Mouse (Mus musculus) erythroblast, embryonic 14.5 days (primary cell): Measurements from ENCODE around the gene Plxna1. TPM values are rescaled to one million over a fixed set of nuclear protein-coding genes. Genes with fewer than 3 reads are reported as not detected.
A peak's percentile ranks its signal among the peaks of the same experiment; 100 is the strongest.

Experiments
- H3K27me3 ChIP-seq: 2 replicates; pipeline ENCODE4 v1.6.1; 2012; ENCODE audit warnings: inconsistent platforms; ENCODE audit not compliant: control insufficient read depth
- H3K36me3 ChIP-seq: 2 replicates; pipeline ENCODE4 v1.6.1; 2012; ENCODE audit warnings: mild to moderate bottlenecking, inconsistent platforms; ENCODE audit not compliant: control insufficient read depth
- H3K4me1 ChIP-seq: 2 replicates; pipeline ENCODE4 v1.6.1; 2012; ENCODE audit warnings: inconsistent platforms; ENCODE audit not compliant: control insufficient read depth
- H3K4me3 ChIP-seq: replicated peaks from 2 replicates; pipeline ENCODE3; 2012; ENCODE audit warnings: moderate library complexity, mild to moderate bottlenecking, inconsistent platforms
- H3K9me3 ChIP-seq: 2 replicates; pipeline ENCODE4 v1.6.1; 2012; ENCODE audit warnings: low read length, inconsistent platforms, mixed read lengths; ENCODE audit not compliant: control insufficient read depth
- GATA1 ChIP-seq: IDR thresholded peaks from 2 replicates; pipeline ENCODE4 v1.6.1; 2012; ENCODE audit warnings: low read length, inconsistent platforms, mixed read lengths
- TAL1 ChIP-seq: IDR thresholded peaks from 3 replicates; pipeline ENCODE4 v1.6.1; 2012; ENCODE audit warnings: low read length, inconsistent platforms, mixed read lengths
- polyA plus RNA-seq: library from polyadenylated mRNA; stranded (reverse); fragments of >175 nt; gene quantifications from 2 replicates; pipeline ENCODE4 v1.2.3, GENCODE M21; 2012

The Plxna1 gene
- polyA plus RNA-seq, 1 experiment, result 0.04 TPM

DNA sequence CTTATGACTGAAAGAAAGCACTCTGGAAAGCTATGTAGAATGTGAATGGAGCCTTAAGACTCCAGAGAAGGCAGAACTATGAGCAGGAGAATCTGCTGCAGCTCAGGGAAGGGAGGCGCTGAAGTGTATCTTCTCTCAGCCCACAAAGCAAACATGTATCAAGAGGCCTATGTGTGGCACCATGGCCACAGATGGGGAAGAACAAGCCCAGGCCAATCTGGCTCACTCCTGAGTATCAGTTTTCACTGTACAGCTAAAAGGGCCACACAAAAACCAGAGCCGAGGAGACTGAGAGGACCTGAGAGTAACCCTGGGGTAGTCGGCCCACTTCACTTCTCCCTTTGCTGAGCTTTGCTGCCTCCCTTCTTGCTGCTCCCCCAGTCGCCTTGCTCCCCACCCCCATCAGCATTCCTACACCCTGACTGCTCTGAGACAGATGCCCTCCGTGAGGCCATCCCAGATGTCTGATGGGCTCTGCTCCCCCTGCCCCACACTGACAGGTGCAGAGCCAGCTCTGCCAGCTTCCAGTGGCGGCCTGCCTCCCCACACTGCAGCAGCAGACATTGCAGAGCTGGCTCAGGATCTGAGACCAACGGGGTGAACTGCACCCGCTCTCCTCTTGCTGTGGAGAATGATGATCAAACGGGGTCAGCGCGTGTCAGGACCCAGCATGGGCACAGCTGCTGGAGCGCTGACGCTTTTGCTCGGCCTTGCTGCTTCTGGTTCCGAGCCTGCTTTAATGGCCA is 34.5 kb downstream of the Plxna1 start:
- Histone ChIP-seq H3K36me3 (peaks cover 64% of the 10 kb centered on the region), H3K9me3 (no peaks in the 10 kb centered on the region)

DNA sequence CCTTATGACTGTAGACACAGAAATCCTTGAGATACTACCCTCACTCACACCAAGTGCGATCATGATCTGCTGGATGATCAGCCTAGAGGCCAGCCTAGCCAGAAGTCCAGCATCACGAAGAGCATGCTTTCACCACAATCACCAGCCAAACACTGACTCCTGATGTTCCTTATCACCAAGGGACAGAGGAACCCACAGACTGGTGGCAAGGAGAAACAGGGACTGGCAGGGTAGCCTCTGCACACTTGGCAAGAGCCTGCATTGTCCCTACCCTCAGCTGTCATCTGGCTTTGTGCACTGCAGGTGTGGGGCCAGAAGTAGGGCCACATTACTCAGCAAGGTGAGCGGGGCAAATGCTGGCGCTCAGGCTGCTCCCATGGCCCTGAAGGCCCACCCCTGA is 37.6 kb downstream of the Plxna1 start:
- TF ChIP-seq TAL1, result no peak
- H3K4me1 ChIP-seq, result peaks cover 7% of the 10 kb centered on the region
- H3K36me3 ChIP-seq, result peaks cover 58% of the 10 kb centered on the region
- H3K4me3 ChIP-seq, result no peak overlapping the region
- no peaks in the 10 kb centered on the region for H3K9me3 ChIP-seq
- no peaks in the 10 kb centered on the region for H3K27me3 ChIP-seq

More for the DNA sequence above, 34.5 kb downstream of the Plxna1 start:
- TF ChIP-seq GATA1, result no peak
- no peak for TF ChIP-seq TAL1
- peaks cover 7% of the 10 kb centered on the region for H3K4me1 ChIP-seq
- no peaks in the 10 kb centered on the region for H3K27me3 ChIP-seq
- no peak overlapping the region for H3K4me3 ChIP-seq

DNA sequence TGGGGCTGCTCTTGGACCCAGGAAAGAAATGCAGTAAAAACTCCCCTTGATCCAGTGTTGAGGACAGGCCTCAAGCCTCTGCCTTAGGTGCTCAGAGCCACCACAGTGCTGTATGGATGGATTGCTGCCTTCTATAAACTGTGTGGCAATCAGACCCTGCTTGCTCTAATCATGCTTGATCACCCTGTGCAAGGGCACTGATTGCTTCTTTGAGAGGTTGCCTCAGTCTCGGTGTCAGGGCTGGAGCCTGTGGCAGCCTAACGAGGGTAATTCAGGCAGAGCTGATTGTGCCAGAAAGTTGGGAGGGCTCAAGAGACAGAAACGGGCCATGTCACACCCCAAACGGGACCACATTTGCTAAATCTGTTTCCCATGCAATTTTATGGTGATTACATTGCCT is 47.2 kb downstream of the Plxna1 start:
- no peak overlapping the region for H3K4me3 ChIP-seq
- peaks cover 7% of the 10 kb centered on the region for H3K36me3 ChIP-seq
- H3K9me3 ChIP-seq, result no peaks in the 10 kb centered on the region
- TF ChIP-seq GATA1, result no peak
- no peak for TF ChIP-seq TAL1
- H3K27me3 ChIP-seq, result no peaks in the 10 kb centered on the region
- H3K4me1 ChIP-seq, result no peaks in the 10 kb centered on the region

DNA sequence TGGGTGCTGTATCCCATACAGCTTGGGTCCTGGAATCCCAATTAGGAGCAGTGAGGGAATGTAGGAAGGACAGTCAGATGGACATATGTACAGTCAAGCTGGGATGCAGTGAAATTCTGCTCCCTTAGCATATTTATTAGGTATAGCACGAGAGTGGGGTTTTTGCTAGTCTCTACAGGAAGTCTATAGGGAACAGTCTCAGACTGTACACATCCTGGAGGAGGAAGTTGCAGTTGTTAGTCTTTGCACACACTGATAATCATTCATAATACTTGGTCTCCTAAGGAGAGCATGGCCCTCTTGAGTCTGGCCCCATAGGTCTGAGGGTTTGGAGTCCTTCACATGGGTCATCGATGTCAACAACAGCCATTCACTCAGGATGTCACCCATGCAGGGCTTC is 50.9 kb downstream of the Plxna1 start:
- no peaks in the 10 kb centered on the region for H3K36me3 ChIP-seq
- no peak for TF ChIP-seq GATA1
- no peak for TF ChIP-seq TAL1
- no peaks in the 10 kb centered on the region for H3K4me1 ChIP-seq
- H3K4me3 ChIP-seq, result no peak overlapping the region
- H3K9me3 ChIP-seq, result peaks cover 3% of the 10 kb centered on the region; the same call in 1 of the 2 replicates
- H3K27me3 ChIP-seq, result no peaks in the 10 kb centered on the region

DNA sequence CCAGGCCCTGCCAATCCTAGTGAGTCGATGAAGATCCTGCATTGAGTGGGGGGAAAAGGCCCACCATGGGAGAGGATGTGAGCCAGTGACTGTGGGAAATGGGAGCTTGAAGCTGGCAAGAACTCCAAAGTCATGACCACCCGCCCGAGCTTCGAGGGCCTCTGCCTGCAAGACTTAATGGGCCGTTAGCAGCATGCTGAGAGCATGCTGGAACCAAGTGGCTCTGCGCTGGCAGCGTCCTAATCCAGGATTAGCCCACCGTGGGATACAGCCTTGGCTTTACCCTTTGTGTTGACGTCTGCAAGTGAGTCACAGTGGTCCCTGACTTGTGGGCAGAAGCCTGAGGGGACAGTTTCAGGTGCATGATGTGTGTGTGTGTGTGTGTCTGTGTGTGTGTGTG is 52.2 kb downstream of the Plxna1 start:
- Histone ChIP-seq H3K27me3 (no peaks in the 10 kb centered on the region), H3K4me1 (no peaks in the 10 kb centered on the region), H3K4me3 (no peak overlapping the region), H3K9me3 (peaks cover 3% of the 10 kb centered on the region; the same call in 1 of the 2 replicates), H3K36me3 (no peaks in the 10 kb centered on the region)
- TF ChIP-seq TAL1 (no peak), GATA1 (no peak)

DNA sequence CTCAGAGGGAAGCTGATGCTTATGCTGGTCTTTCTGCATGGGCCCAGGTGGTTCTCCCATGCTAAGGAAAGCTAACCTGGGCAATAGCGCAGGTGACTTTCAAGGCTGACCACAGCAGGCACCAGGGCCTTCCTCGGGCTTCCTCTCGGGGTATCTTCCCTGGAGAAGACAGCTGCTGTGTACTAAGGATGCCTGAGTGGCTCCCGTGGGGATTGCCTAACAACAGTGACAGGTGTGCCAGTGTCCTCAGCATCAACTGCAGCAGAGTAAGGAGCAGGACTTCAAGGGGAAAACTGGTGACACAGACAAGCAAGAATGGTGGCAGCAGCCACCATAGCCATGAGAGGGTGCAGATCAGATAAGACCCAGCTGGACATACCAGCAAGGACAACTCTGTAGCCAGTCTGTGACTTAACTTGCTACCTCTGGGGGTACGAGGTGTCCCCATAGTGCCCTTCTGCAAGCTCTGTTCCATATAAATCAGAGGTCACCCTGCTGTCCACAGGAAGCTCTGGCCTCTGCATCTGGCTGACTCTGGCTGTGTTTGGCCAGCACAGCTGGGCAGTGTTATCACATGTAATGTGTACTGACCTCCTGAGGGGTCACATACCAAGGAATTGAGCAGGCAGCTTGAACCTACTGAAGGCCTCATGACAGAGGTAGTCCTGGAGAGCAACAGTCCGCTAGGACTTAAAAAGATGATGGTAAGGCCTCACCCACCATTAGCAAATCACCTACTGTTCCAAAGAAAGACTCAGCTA is 54.0 kb downstream of the Plxna1 start:
- Histone ChIP-seq H3K9me3 (peaks cover 3% of the 10 kb centered on the region; the same call in 1 of the 2 replicates), H3K36me3 (no peaks in the 10 kb centered on the region), H3K4me3 (no peak overlapping the region), H3K27me3 (no peaks in the 10 kb centered on the region), H3K4me1 (no peaks in the 10 kb centered on the region)
- TF ChIP-seq GATA1 (peak; percentile 23; the same call in 1 of the 2 replicates), TAL1 (no peak)

DNA sequence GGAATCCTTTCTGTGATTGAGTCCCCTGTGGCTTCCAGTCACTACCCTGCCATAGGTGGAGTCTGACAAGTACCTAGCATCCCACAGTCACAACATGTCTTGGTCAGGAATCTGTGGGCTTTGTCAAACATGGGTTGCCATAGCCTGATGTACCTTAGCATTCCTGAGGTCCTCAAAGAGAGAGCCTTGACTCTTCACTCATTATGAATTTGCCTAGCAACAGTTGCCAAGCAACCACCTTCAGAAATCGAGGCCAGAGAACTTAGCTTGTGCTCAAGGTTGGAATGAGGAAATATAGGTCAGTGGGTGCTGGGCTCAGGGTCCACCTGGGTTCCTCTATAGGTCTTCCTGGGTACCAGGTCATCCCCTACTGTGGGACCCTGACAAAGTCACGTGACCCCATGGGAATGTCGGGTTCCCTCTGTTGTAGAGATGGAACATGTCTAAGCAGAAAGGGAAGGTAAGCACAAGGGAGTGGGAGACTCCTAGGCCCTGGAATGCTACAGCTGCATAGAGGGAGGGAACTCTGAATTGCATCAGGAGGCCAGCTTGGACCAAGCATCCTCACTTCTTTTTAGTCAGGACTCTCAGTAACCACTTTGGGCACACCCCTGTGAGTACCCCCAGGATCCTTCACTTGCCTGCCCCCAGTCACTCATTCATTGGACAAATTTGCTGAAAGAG is 57.9 kb downstream of the Plxna1 start:
- Histone ChIP-seq H3K9me3 (peaks cover 3% of the 10 kb centered on the region; the same call in 1 of the 2 replicates), H3K4me3 (no peak overlapping the region), H3K36me3 (no peaks in the 10 kb centered on the region), H3K27me3 (no peaks in the 10 kb centered on the region), H3K4me1 (no peaks in the 10 kb centered on the region)
- TF ChIP-seq TAL1 (no peak), GATA1 (no peak)

DNA sequence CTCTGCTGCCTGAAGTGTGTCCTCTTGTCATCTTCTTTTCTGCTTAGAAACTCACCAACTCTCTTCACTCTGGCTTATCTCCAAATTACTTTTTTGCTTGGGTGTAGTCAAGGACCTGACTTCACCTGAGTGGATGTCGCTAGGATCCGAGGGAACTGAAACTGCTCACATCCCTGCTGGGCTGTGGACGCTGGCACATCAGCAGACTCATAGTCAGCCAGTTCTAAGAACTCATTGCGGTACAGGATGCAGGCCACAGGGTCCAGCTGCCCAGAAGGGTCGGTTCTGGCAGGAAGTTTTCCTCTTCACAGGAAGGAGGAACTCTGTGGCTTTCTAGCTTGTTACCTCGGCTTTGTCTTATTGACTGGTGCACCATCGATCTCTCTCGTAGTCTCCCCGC is 62.6 kb downstream of the Plxna1 start:
- Histone ChIP-seq H3K4me1 (no peaks in the 10 kb centered on the region), H3K36me3 (no peaks in the 10 kb centered on the region), H3K9me3 (no peaks in the 10 kb centered on the region), H3K4me3 (no peak overlapping the region), H3K27me3 (no peaks in the 10 kb centered on the region)
- TF ChIP-seq GATA1, result no peak
- TF ChIP-seq TAL1, result no peak
